Mouse (Mus musculus) stomach, postnatal 0 days (tissue): ENCODE measurements around the gene Fyn.

Source experiments
- CTCF ChIP-seq: IDR thresholded peaks from 2 replicates; pipeline ENCODE4 v1.5.1; 2016; ENCODE audit warnings: antibody characterized with exemption, low read depth, mild to moderate bottlenecking, moderate library complexity
- EP300 ChIP-seq: optimal IDR thresholded peaks from 2 replicates; pipeline ENCODE3; 2016; ENCODE audit warnings: antibody characterized with exemption

DNA sequence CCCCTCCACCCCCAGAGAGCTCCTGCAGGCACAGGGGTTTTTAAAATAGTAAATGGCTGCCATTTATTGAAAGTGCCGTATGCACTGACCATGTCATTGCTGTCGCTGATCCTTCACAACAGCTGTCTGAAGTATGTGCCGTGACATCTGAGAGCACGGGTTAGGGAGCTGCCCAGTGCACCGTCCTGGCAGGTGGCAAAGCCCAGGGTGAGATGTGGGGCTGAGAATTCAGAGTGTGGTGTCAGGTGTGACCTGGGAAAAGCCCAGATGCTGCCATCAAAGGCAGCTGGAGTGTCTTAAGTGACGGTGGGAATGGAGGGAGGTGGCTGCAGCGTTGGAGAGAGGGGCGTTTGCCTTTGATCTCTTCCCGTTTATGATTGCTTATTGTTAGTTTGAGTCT, 148.7 kb downstream of the Fyn start:
- no peak for TF ChIP-seq EP300
- no peak for TF ChIP-seq CTCF
